ENCODE assay signal across 8 mouse cellular contexts in genomic region chr8:93809686-93810027, GRCm38 (mm10). TPM values are rescaled to one million over a fixed set of nuclear protein-coding genes. Genes with fewer than 3 reads are reported as not detected.
DNase-seq lines count a peak whose midpoint lies in the region; ATAC-seq and TF ChIP-seq lines count a peak whose summit lies in the region.

TSS of gene Gnao1 (plus strand) at chr8:93809966.

- no peak for TF ChIP-seq CTCF in heart, postnatal 0 days (IDR thresholded peaks at IDR 0.05; ENCODE audit: low read depth)
- no peak for TF ChIP-seq CTCF in small intestine, adult 2 months (IDR thresholded peaks at IDR 0.05; ENCODE audit: extremely low read depth, insufficient read length, insufficient replicate concordance, low read depth, low read length)

- peak; percentile 78 to 84 for DNase-seq in cerebellum, postnatal 10 days
- DNase-seq in cerebellum, adult 11-12 months = no peak
- peak; percentile 55 for DNase-seq in right cerebral cortex, postnatal 14 days
- no peak for DNase-seq in right cerebral cortex, postnatal 36 days (ENCODE audit: low spot score in 2 of 2)
- DNase-seq in heart, postnatal 0 days (ENCODE audit: low spot score) = peak; percentile 19
- peak; percentile 66 for DNase-seq in left cerebral cortex, postnatal 4 days
- no peak for DNase-seq in B cell, adult 2 months

- peak within 1 kb of the TSS; percentile 92 for H3K4me2 ChIP-seq in heart, postnatal 0 days (ENCODE audit: low read depth, low read length)

- peak within 1 kb of the TSS; percentile 60 for H3K9ac ChIP-seq in heart, postnatal 0 days (replicated peaks; ENCODE audit: low read depth, low read length)

- intact Hi-C loops in left cerebral cortex, postnatal 4 days (cut with DNase I) = loop anchor here (5.0 kb wide), 3 partner anchors 123 to 217 kb away; no protein-coding TSS in a partner anchor

- ATAC-seq in heart, postnatal 0 days (ENCODE audit: insufficient read depth, low read depth) = no peak

- no peak for TF ChIP-seq EP300 in heart, postnatal 0 days (IDR thresholded peaks at IDR 0.05; ENCODE audit: low read depth)

- no peaks in the 10 kb centered on the region for H3K36me3 ChIP-seq in heart, postnatal 0 days (replicated peaks; ENCODE audit: control insufficient read depth, insufficient read depth, low read length)
- no peaks in the 10 kb centered on the region for H3K36me3 ChIP-seq in small intestine, adult 2 months (ENCODE audit: control insufficient read depth, insufficient read depth, low read length)

- H3K9me3 ChIP-seq in heart, postnatal 0 days (replicated peaks; ENCODE audit: control insufficient read depth, low read length) = no peaks in the 10 kb centered on the region

- peaks cover 29% of the 10 kb centered on the region for H3K27me3 ChIP-seq in heart, postnatal 0 days (ENCODE audit: control insufficient read depth, insufficient read depth, low read length)
- peaks cover 37% of the 10 kb centered on the region for H3K27me3 ChIP-seq in small intestine, adult 2 months (ENCODE audit: control insufficient read depth, insufficient read depth, low read length)

- TF ChIP-seq POLR2A in small intestine, adult 2 months (IDR thresholded peaks at IDR 0.05; ENCODE audit: low read depth, low read length) = no peak

- WGBS in heart, postnatal 0 days = 8% methylated on average over 9 of the region's 9 CpGs
- 11% methylated on average over 9 of the region's 9 CpGs for WGBS in small intestine, adult 2 months

- peak within 1 kb of the TSS; percentile 41; the same call in 1 of the 2 replicates for H3K27ac ChIP-seq in heart, postnatal 0 days (ENCODE audit: low read depth)
- no peak within 1 kb of the TSS for H3K27ac ChIP-seq in small intestine, adult 2 months (ENCODE audit: insufficient read depth, low read depth, low read length)

- peaks cover 19% of the 10 kb centered on the region for H3K4me1 ChIP-seq in heart, postnatal 0 days (ENCODE audit: control insufficient read depth, insufficient read depth)
- peaks cover 10% of the 10 kb centered on the region for H3K4me1 ChIP-seq in small intestine, adult 2 months (ENCODE audit: control insufficient read depth, insufficient read depth, insufficient read length, low read length)

- H3K4me3 ChIP-seq in heart, postnatal 0 days (ENCODE audit: low read depth, low read length) = peak within 1 kb of the TSS; percentile 73
- H3K4me3 ChIP-seq in small intestine, adult 2 months (ENCODE audit: low read depth, low read length) = peak within 1 kb of the TSS; percentile 86

RNA-seq across cellular contexts. Expression of gene Gnao1, which starts in this region (rescaled TPM):
- 7.1 and 10.7 TPM in 2 replicates for total RNA-seq in heart, postnatal 0 days (2014; rRNA removed; ENCODE audit: low replicate concordance)
- polyA plus RNA-seq in heart, postnatal 0 days (2015; fragmentation: Nextera tagmentation; extraction: Ambion mirVana) = 5.9 and 8.4 TPM in 2 replicates
- total RNA-seq in left cerebral cortex, postnatal 4 days (2021) = 1,000 to 10,000 TPM in 1 of 2 experiments, 100 to 1,000 TPM in 1; 949 to 1,024 TPM
- 8.2 and 13.6 TPM in 2 replicates for polyA plus RNA-seq in small intestine, adult 2 months (2012; rRNA removed)

Comparison
In these comparisons a context has a peak if more than half of its experiments do, and no peak if none do; other contexts are left out.
1. RNA of gene Gnao1 (total RNA-seq): 949 to 1,024 TPM in left cerebral cortex, postnatal 4 days; 7.1 to 10.7 TPM in heart, postnatal 0 days; every median in the first group is over 10 times any median in the second.
2. DNase-seq: peak in cerebellum, postnatal 10 days (2 of 2), right cerebral cortex, postnatal 14 days (single experiment), heart, postnatal 0 days (single experiment) and left cerebral cortex, postnatal 4 days (single experiment); none in cerebellum, adult 11-12 months (single experiment), right cerebral cortex, postnatal 36 days (0 of 2) and B cell, adult 2 months (0 of 2).